Mouse (Mus musculus) ES-E14 (cell line): ENCODE measurements around the gene Etv6. TPM values are rescaled to one million over a fixed set of nuclear protein-coding genes. Genes with fewer than 3 reads are reported as not detected.

Experiments
- DNase-seq: peaks from one replicate; pipeline ENCODE4 v3.0.0-alpha.2; 2013; ENCODE audit warnings: low read depth, low spot score
- H3K27ac ChIP-seq: 2 replicates; pipeline ENCODE4 v1.5.1; 2012; ENCODE audit warnings: low read depth, mild to moderate bottlenecking, low read length, moderate library complexity, mixed read lengths; ENCODE audit not compliant: poor library complexity, insufficient read depth, severe bottlenecking
- H3K36me3 ChIP-seq: 2 replicates; pipeline ENCODE4 v1.6.1; 2012; ENCODE audit warnings: mild to moderate bottlenecking, low read length, moderate library complexity, mixed read lengths; ENCODE audit not compliant: control insufficient read depth, poor library complexity, insufficient read depth, severe bottlenecking
- H3K4me1 ChIP-seq, 2 experiments: fragments of 150-350 bp in 1 of 2; sonication (generic) in 1 of 2; 2 replicates each; pipeline ENCODE4 v1.6.1; 2012; ENCODE audit warnings: low read length in 2 of 2, mild to moderate bottlenecking in 1 of 2, mixed read lengths in 1 of 2; ENCODE audit not compliant: control insufficient read depth in 2 of 2, insufficient read depth in 2 of 2, poor library complexity in 1 of 2
- H3K4me3 ChIP-seq, 2 experiments: fragments of 150-350 bp in 1 of 2; sonication (generic) in 1 of 2; 2 replicates each; pipeline ENCODE4 v1.5.1; 2012; ENCODE audit warnings: low read length in 2 of 2, low read depth in 1 of 2, mild to moderate bottlenecking in 1 of 2, mixed read lengths in 1 of 2; ENCODE audit not compliant: insufficient read depth in 1 of 2, poor library complexity in 1 of 2, severe bottlenecking in 1 of 2
- H3K9ac ChIP-seq: 2 replicates; pipeline ENCODE4 v1.6.1; 2012; ENCODE audit warnings: low read depth, mild to moderate bottlenecking, low read length, mixed read lengths; ENCODE audit not compliant: poor library complexity, insufficient read depth, severe bottlenecking
- H3K9me3 ChIP-seq: fragments of 150-350 bp; sonication (generic); 2 replicates; pipeline ENCODE4 v1.6.1; 2012; ENCODE audit warnings: low read depth, mild to moderate bottlenecking, low read length; ENCODE audit not compliant: control insufficient read depth, insufficient read depth
- CHD2 ChIP-seq: IDR thresholded peaks from 2 replicates; pipeline ENCODE4 v1.6.1; 2014; ENCODE audit warnings: mild to moderate bottlenecking, low read depth, low read length, inconsistent platforms
- HCFC1 ChIP-seq: IDR thresholded peaks from 2 replicates; pipeline ENCODE4 v1.6.1; 2012; ENCODE audit warnings: low read length, inconsistent platforms, borderline replicate concordance; ENCODE audit not compliant: insufficient read depth
- MAFK ChIP-seq: IDR thresholded peaks from 2 replicates; pipeline ENCODE4 v1.6.1; 2014; ENCODE audit warnings: mild to moderate bottlenecking, low read depth, low read length, inconsistent platforms; ENCODE audit not compliant: insufficient read depth
- ZC3H11A ChIP-seq: IDR thresholded peaks from 2 replicates; pipeline ENCODE4 v1.6.1; 2012; ENCODE audit warnings: low read depth, mild to moderate bottlenecking, inconsistent platforms, low read length, borderline replicate concordance
- ZNF384 ChIP-seq: IDR thresholded peaks from 2 replicates; pipeline ENCODE4 v1.6.1; 2012; ENCODE audit warnings: low read depth, low read length, inconsistent platforms
- in situ Hi-C, 2 experiments: fragments of 600-800 bp; cut with MboI; formaldehyde crosslinking; loops; one replicate each; pipeline ENCODE4 v1.15.1; 2025; ENCODE audit warnings: low sequenced_read_pairs in 2 of 2, inconsistent platforms in 1 of 2; ENCODE audit not compliant: unreplicated experiment in 2 of 2
- total RNA-seq: library from RNA; depleted of rRNA; stranded (reverse); fragments of 300-350 nt; gene quantifications from 2 replicates; pipeline ENCODE4 v1.2.3, GENCODE M21; 2012

Etv6 gene
- total RNA-seq, 1 experiment = 11.8 TPM

DNA sequence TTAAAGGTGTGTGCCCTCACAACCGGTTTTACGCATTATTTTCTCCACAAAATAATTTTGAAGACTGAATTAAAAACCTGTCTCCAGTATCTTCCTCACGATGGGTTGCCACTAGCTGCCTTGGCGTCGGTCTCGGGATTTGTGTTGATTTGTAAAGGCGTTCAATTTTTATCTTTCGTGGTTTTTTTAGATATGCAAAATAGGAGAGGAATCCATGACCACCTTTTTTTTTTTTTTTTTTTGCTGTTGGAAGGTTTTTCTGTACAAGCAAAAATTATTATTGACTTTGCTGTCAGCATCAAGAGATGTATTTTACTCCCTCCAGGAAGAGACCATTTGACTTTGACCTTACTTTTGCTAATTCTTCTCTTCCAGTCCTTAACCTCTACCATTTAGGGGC, 77.3 kb downstream of the Etv6 start:
- TF ChIP-seq CHD2 (no peak), HCFC1 (no peak), ZC3H11A (no peak), MAFK (no peak), ZNF384 (no peak)
- Histone ChIP-seq H3K9me3 (no peaks in the 10 kb centered on the region), H3K4me1 (no peaks in the 10 kb centered on the region), H3K27ac (no peak overlapping the region), H3K9ac (no peak overlapping the region), H3K36me3 (no peaks in the 10 kb centered on the region), H3K4me3 (no peak overlapping the region)
- in situ Hi-C loops = no loop called here
- DNase-seq = no peak

GRCm38 (mm10) chr6:134113168-134113567, 77.7 kb downstream of the Etv6 start:
- Histone ChIP-seq H3K4me1 (no peaks in the 10 kb centered on the region), H3K4me3 (no peak overlapping the region), H3K9ac (no peak overlapping the region), H3K9me3 (no peaks in the 10 kb centered on the region), H3K36me3 (no peaks in the 10 kb centered on the region), H3K27ac (no peak overlapping the region)
- TF ChIP-seq HCFC1 (no peak), CHD2 (no peak), ZNF384 (no peak), MAFK (no peak), ZC3H11A (no peak)
- DNase-seq = no peak
- in situ Hi-C loops = no loop called here

DNA sequence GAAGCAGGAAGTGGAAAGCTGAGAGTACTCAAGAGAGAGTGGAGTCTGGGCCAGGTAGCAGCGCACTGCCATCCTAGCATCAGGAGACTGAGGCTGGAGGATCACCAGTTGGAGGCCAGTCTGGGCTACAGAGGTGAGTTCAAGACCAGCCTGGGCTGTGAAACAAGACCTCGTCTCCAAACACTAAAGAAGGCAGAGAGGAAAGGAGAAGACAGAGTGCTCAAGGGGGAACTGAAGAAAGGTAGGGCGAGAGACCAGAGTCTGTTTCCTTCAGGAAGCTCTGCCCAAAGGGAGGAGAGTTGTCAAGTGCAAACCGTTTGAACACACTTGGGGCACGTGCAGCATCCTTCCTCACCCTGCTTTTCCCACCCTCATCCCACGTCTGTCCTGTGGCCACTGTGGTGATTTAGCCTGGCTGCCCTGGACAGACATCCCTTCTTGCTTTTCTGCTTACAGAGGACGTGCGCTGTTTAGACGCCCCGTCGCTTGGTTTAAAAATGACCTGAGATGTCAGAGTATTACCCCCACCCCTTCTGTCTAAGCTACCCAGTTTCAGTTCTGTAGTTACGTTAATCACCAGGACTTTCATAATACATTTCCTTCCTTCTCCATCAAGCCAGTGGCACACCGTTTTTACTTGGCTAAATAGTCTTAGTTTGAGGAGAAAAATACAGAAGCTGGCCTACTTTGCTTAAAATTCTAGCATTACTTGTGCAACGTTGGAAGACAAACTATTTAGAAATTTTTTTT, 79.9 kb downstream of the Etv6 start:
- TF ChIP-seq ZNF384 = no peak
- TF ChIP-seq HCFC1 = no peak
- no peak for TF ChIP-seq CHD2
- TF ChIP-seq MAFK = no peak
- no peak for TF ChIP-seq ZC3H11A
- Histone ChIP-seq H3K9me3 (no peaks in the 10 kb centered on the region), H3K4me1 (peaks cover 0 to 6% of the 10 kb centered on the region in 2 experiments; a peak in 1 of 4 replicates), H3K36me3 (no peaks in the 10 kb centered on the region), H3K4me3 (no peak overlapping the region), H3K9ac (no peak overlapping the region), H3K27ac (no peak overlapping the region)
- in situ Hi-C loops = no loop called here
- DNase-seq = no peak

DNA sequence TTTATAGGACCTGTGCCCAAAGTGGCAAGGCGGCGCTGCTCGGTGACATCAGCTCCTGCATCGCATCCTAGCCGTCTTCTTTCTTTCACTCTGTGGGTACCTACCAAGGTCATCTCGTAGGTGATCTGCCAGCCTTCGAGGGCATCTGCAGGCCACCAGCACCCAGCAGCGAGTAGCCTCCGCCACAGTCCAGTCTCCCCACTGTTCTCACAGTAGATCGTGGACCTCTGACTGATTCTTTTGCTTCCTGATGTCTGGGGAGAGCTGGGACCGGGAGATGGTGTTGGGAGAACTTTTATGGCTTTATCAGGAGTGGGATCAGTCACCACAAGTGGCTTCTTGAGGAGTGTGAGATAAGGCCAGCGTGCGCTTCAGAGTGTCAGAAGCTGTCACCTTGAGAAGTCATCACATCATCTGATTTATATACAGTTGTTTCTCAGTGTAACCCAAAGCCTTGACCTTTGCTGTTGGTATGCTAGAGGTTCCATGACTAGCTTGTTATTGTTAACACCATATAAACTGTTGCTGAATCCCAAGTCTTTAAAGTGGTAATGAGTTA, 82.0 kb downstream of the Etv6 start:
- Histone ChIP-seq H3K4me1 (peaks cover 3 to 13% of the 10 kb centered on the region in 2 experiments; a peak in 2 of 4 replicates), H3K4me3 (no peak overlapping the region), H3K9me3 (no peaks in the 10 kb centered on the region), H3K36me3 (no peaks in the 10 kb centered on the region), H3K27ac (no peak overlapping the region), H3K9ac (no peak overlapping the region)
- DNase-seq = no peak
- no peak for TF ChIP-seq CHD2
- no peak for TF ChIP-seq MAFK
- no peak for TF ChIP-seq ZNF384
- no peak for TF ChIP-seq ZC3H11A
- no peak for TF ChIP-seq HCFC1
- in situ Hi-C loops = no loop called here
